Mouse (Mus musculus): Measurements from ENCODE around the gene Col17a1. TPM values are rescaled to one million over a fixed set of nuclear protein-coding genes. Genes with fewer than 3 reads are reported as not detected.

Col17a1 gene
- polyA plus RNA-seq, 1 experiment from 2014 or later, result 2.5 TPM

DNA sequence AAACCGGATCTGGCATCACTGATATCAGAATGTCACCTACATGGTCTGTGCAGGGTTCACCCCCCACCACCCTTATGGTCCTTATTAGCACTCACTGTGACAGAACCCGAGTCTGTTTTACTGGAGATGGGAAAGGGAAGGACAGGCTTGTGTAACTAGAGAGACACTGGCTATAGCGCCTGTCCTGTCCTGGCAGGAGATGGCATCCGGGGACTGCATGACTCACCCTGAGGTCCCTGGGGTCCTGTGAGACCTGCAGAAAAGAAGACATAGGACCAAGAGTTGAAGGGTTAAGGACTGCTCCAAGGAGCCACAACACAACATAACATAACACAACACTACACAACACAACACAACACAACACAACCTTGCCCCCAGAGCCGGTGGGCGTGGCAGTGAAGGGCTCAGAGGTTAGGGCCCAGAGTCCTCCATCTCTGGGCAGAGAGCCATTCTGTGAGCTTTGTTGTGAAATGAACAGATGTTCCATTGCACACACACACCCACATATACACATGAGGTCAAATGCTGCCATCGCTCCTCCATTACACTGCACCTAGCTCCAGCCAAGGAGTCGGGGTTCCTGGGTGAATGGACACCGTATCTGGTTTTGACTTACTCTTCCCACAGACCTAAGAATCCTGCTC lies 32.0 kb downstream of the Col17a1 start:
- WGBS, result 89% methylated on average over 9 of the region's 9 CpGs
- H3K27ac ChIP-seq (replicated peaks; ENCODE audit: low read depth, low read length), result no peak overlapping the region
- H3K9me3 ChIP-seq (replicated peaks; ENCODE audit: control insufficient read depth, low read length), result no peaks in the 10 kb centered on the region
- no peak for DNase-seq (ENCODE audit: low spot score)
- no peaks in the 10 kb centered on the region for H3K4me1 ChIP-seq (ENCODE audit: control insufficient read depth, insufficient read depth, low read length)
- no peak overlapping the region for H3K4me3 ChIP-seq (ENCODE audit: low read depth, low read length)
- H3K36me3 ChIP-seq (replicated peaks; ENCODE audit: control insufficient read depth, insufficient read depth, low read depth, low read length), result no peaks in the 10 kb centered on the region
- no peak overlapping the region for H3K4me2 ChIP-seq (ENCODE audit: low read depth, low read length)
- no peak for ATAC-seq (replicated peaks; ENCODE audit: insufficient number of reproducible peaks, low FRiP score, low TSS enrichment, low read depth)
- no peak overlapping the region for H3K9ac ChIP-seq (replicated peaks; ENCODE audit: low read length)
- H3K27me3 ChIP-seq (ENCODE audit: control insufficient read depth, insufficient read depth, low read length), result no peaks in the 10 kb centered on the region

DNA sequence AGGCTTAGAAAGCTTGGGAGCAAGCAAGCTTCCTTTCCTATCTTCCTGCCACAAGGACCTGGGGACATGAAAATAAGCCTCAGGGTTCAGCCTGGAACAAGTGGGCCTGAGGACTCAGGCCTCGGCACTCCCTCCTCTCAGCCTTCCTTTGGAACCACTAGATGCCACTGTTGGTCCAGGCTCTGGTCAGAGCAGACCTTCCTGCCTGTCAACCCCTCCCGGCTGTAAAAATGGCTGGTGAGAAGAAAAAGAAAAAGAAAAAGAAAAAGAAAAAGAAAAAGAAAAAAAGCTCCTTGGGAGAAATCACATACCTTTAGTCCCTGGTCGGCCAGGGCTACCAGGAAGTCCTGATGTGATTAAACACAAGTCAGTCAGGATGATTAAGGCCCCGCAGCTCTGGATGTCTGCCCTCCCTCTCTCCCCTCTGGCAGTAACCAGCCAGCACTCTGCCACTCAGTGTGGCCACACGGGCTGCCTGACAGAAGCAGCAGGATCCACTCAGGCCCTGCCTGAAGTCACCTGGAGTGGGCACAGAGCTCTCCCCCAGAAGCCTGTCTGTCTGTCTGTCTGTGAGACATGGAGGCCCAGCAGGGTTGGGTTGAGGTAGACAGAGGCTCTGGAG lies 32.9 kb downstream of the Col17a1 start:
- no peaks in the 10 kb centered on the region for H3K36me3 ChIP-seq (replicated peaks; ENCODE audit: control insufficient read depth, insufficient read depth, low read depth, low read length)
- H3K9ac ChIP-seq (replicated peaks; ENCODE audit: low read length), result 0 out of 2 replicates have a peak overlapping the region, but pooled peaks have one; percentile 7
- no peak overlapping the region for H3K4me2 ChIP-seq (ENCODE audit: low read depth, low read length)
- ATAC-seq (replicated peaks; ENCODE audit: insufficient number of reproducible peaks, low FRiP score, low TSS enrichment, low read depth) (no peak), DNase-seq (ENCODE audit: low spot score) (peak; percentile 72)
- H3K4me3 ChIP-seq (ENCODE audit: low read depth, low read length), result no peak overlapping the region
- no peak overlapping the region for H3K27ac ChIP-seq (replicated peaks; ENCODE audit: low read depth, low read length)
- H3K4me1 ChIP-seq (ENCODE audit: control insufficient read depth, insufficient read depth, low read length), result no peaks in the 10 kb centered on the region
- H3K27me3 ChIP-seq (ENCODE audit: control insufficient read depth, insufficient read depth, low read length), result no peaks in the 10 kb centered on the region
- no peaks in the 10 kb centered on the region for H3K9me3 ChIP-seq (replicated peaks; ENCODE audit: control insufficient read depth, low read length)
- WGBS, result 13% methylated on average over 5 of the region's 5 CpGs

DNA sequence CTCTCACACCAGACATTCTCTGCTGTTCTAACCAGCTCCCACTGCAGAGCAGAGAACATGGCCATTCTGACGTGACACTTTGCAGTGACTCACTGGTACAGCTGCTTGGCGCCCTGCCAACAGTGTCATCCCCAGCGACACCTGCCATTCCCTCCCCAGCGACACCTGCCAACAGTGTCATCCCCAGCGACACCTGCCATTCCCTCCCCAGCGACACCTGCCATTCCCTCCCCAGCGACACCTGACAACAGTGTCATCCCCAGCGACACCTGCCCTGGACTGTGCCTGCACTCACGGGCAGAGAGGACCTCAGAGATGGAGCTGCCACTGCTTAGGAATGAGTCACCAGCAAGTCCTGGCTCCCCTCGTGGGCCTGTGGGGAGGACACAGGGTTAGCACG lies 37.0 kb downstream of the Col17a1 start:
- no peak for DNase-seq (ENCODE audit: low spot score)
- Histone ChIP-seq H3K27ac (replicated peaks; ENCODE audit: low read depth, low read length) (no peak overlapping the region), H3K27me3 (ENCODE audit: control insufficient read depth, insufficient read depth, low read length) (no peaks in the 10 kb centered on the region), H3K4me2 (ENCODE audit: low read depth, low read length) (no peak overlapping the region), H3K4me1 (ENCODE audit: control insufficient read depth, insufficient read depth, low read length) (no peaks in the 10 kb centered on the region), H3K36me3 (replicated peaks; ENCODE audit: control insufficient read depth, insufficient read depth, low read depth, low read length) (no peaks in the 10 kb centered on the region), H3K9me3 (replicated peaks; ENCODE audit: control insufficient read depth, low read length) (no peaks in the 10 kb centered on the region), H3K4me3 (ENCODE audit: low read depth, low read length) (no peak overlapping the region), H3K9ac (replicated peaks; ENCODE audit: low read length) (no peak overlapping the region)
- WGBS, result 83% methylated on average over 11 of the region's 11 CpGs
- no peak for ATAC-seq (replicated peaks; ENCODE audit: insufficient number of reproducible peaks, low FRiP score, low TSS enrichment, low read depth)

DNA sequence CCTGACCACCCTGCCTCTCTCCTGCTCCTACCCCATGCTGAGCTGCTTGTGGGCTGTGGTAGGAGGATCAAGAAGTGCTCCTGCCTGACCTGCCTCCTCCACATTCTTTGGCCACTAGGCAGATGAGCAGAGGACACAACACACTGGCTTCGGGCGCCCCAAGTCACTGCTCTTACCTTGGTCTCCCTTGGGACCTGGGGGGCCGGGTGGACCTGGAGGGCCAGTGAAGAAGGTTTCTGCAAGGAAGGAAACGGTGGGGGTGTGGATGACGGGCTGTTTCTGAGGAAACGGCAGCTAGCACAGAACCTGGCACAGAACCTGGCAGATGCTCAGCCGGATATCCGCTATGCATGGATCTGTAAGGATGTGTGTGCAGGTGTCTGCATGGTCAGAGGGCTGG lies 38.7 kb downstream of the Col17a1 start:
- no peaks in the 10 kb centered on the region for H3K36me3 ChIP-seq (replicated peaks; ENCODE audit: control insufficient read depth, insufficient read depth, low read depth, low read length)
- 85% methylated on average over 8 of the region's 8 CpGs for WGBS
- DNase-seq (ENCODE audit: low spot score), result no peak
- H3K27me3 ChIP-seq (ENCODE audit: control insufficient read depth, insufficient read depth, low read length), result no peaks in the 10 kb centered on the region
- no peak overlapping the region for H3K4me3 ChIP-seq (ENCODE audit: low read depth, low read length)
- no peak overlapping the region for H3K4me2 ChIP-seq (ENCODE audit: low read depth, low read length)
- H3K4me1 ChIP-seq (ENCODE audit: control insufficient read depth, insufficient read depth, low read length), result no peaks in the 10 kb centered on the region
- H3K9ac ChIP-seq (replicated peaks; ENCODE audit: low read length), result no peak overlapping the region
- no peak for ATAC-seq (replicated peaks; ENCODE audit: insufficient number of reproducible peaks, low FRiP score, low TSS enrichment, low read depth)
- no peaks in the 10 kb centered on the region for H3K9me3 ChIP-seq (replicated peaks; ENCODE audit: control insufficient read depth, low read length)
- no peak overlapping the region for H3K27ac ChIP-seq (replicated peaks; ENCODE audit: low read depth, low read length)

- 74% methylated on average over 8 of the region's 8 CpGs for WGBS
- H3K36me3 ChIP-seq (replicated peaks; ENCODE audit: control insufficient read depth, insufficient read depth, low read depth, low read length), result no peaks in the 10 kb centered on the region
- no peak for ATAC-seq (replicated peaks; ENCODE audit: insufficient number of reproducible peaks, low FRiP score, low TSS enrichment, low read depth)
- H3K9ac ChIP-seq (replicated peaks; ENCODE audit: low read length), result no peak overlapping the region
- no peaks in the 10 kb centered on the region for H3K27me3 ChIP-seq (ENCODE audit: control insufficient read depth, insufficient read depth, low read length)
- no peaks in the 10 kb centered on the region for H3K9me3 ChIP-seq (replicated peaks; ENCODE audit: control insufficient read depth, low read length)
- H3K27ac ChIP-seq (replicated peaks; ENCODE audit: low read depth, low read length), result no peak overlapping the region
- H3K4me2 ChIP-seq (ENCODE audit: low read depth, low read length), result no peak overlapping the region
- H3K4me1 ChIP-seq (ENCODE audit: control insufficient read depth, insufficient read depth, low read length), result no peaks in the 10 kb centered on the region
- no peak for DNase-seq (ENCODE audit: low spot score)
- no peak overlapping the region for H3K4me3 ChIP-seq (ENCODE audit: low read depth, low read length)
These were observed 39.6 kb downstream of the Col17a1 start for GRCm38 (mm10) chr19:47652255-47652654.

GRCm38 (mm10) chr19:47651160-47651480 lies 40.8 kb downstream of the Col17a1 start:
- Histone ChIP-seq H3K9ac (replicated peaks; ENCODE audit: low read length) (no peak overlapping the region), H3K27ac (replicated peaks; ENCODE audit: low read depth, low read length) (no peak overlapping the region), H3K27me3 (ENCODE audit: control insufficient read depth, insufficient read depth, low read length) (no peaks in the 10 kb centered on the region), H3K4me1 (ENCODE audit: control insufficient read depth, insufficient read depth, low read length) (no peaks in the 10 kb centered on the region), H3K36me3 (replicated peaks; ENCODE audit: control insufficient read depth, insufficient read depth, low read depth, low read length) (no peaks in the 10 kb centered on the region), H3K9me3 (replicated peaks; ENCODE audit: control insufficient read depth, low read length) (no peaks in the 10 kb centered on the region), H3K4me3 (ENCODE audit: low read depth, low read length) (no peak overlapping the region), H3K4me2 (ENCODE audit: low read depth, low read length) (no peak overlapping the region)
- DNase-seq (ENCODE audit: low spot score) (no peak), ATAC-seq (replicated peaks; ENCODE audit: insufficient number of reproducible peaks, low FRiP score, low TSS enrichment, low read depth) (no peak)
- 82% methylated on average over 5 of the region's 5 CpGs for WGBS

- no peak overlapping the region for H3K4me3 ChIP-seq (ENCODE audit: low read depth, low read length)
- no peaks in the 10 kb centered on the region for H3K4me1 ChIP-seq (ENCODE audit: control insufficient read depth, insufficient read depth, low read length)
- H3K27ac ChIP-seq (replicated peaks; ENCODE audit: low read depth, low read length), result no peak overlapping the region
- no peak overlapping the region for H3K4me2 ChIP-seq (ENCODE audit: low read depth, low read length)
- H3K9me3 ChIP-seq (replicated peaks; ENCODE audit: control insufficient read depth, low read length), result no peaks in the 10 kb centered on the region
- no peak for ATAC-seq (replicated peaks; ENCODE audit: insufficient number of reproducible peaks, low FRiP score, low TSS enrichment, low read depth)
- H3K36me3 ChIP-seq (replicated peaks; ENCODE audit: control insufficient read depth, insufficient read depth, low read depth, low read length), result no peaks in the 10 kb centered on the region
- no peak for DNase-seq (ENCODE audit: low spot score)
- H3K27me3 ChIP-seq (ENCODE audit: control insufficient read depth, insufficient read depth, low read length), result no peaks in the 10 kb centered on the region
- WGBS, result 92% methylated on average over 16 of the region's 16 CpGs
- no peak overlapping the region for H3K9ac ChIP-seq (replicated peaks; ENCODE audit: low read length)
These were observed 41.3 kb downstream of the Col17a1 start for GRCm38 (mm10) chr19:47650366-47651159.

GRCm38 (mm10) chr19:47649071-47649470 lies 42.8 kb downstream of the Col17a1 start:
- H3K4me1 ChIP-seq (ENCODE audit: control insufficient read depth, insufficient read depth, low read length), result no peaks in the 10 kb centered on the region
- WGBS, result 94% methylated on average over 6 of the region's 6 CpGs
- no peak for DNase-seq (ENCODE audit: low spot score)
- ATAC-seq (replicated peaks; ENCODE audit: insufficient number of reproducible peaks, low FRiP score, low TSS enrichment, low read depth), result no peak
- H3K36me3 ChIP-seq (replicated peaks; ENCODE audit: control insufficient read depth, insufficient read depth, low read depth, low read length), result no peaks in the 10 kb centered on the region
- no peaks in the 10 kb centered on the region for H3K9me3 ChIP-seq (replicated peaks; ENCODE audit: control insufficient read depth, low read length)
- no peak overlapping the region for H3K4me3 ChIP-seq (ENCODE audit: low read depth, low read length)
- no peak overlapping the region for H3K27ac ChIP-seq (replicated peaks; ENCODE audit: low read depth, low read length)
- H3K27me3 ChIP-seq (ENCODE audit: control insufficient read depth, insufficient read depth, low read length), result no peaks in the 10 kb centered on the region
- no peak overlapping the region for H3K4me2 ChIP-seq (ENCODE audit: low read depth, low read length)
- H3K9ac ChIP-seq (replicated peaks; ENCODE audit: low read length), result no peak overlapping the region
